Mouse (Mus musculus) spleen, postnatal 4 days (tissue): ENCODE measurements around the gene Spef2.
"Not testable (repeated sequence)": the region's sequence is repeated elsewhere in the genome, so short reads cannot be mapped to it uniquely, and the experiment has no call there.

ENCODE experiments used
- DNase-seq, 2 experiments: peaks; one replicate each; pipeline ENCODE4 v3.0.0; 2022; ENCODE audit warnings: low spot score in 2 of 2

Spef2 gene

GRCm38 (mm10) chr15:9668575-9668974, 80.1 kb downstream of the Spef2 start:
- DNase-seq = no peak

DNA sequence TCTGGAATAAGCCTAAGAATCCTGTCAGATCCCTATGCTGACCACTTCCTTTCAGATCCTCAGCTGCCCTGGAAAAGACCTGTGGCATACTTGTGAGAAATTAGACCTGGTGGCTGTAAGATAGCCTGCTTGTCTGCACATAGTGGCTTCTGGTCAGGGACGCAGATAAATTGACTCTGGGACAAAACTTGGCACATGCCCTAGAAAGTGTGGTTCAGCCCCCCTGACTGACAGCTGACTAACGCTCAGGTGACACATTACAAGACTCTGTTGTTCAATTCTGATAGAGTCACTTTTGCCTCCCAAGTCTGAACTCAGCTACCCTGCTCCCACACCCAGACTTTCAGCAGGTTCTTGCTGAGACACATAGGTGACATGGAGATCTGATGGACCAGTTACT, 83.7 kb downstream of the Spef2 start:
- DNase-seq = not testable (repeated sequence)

DNA sequence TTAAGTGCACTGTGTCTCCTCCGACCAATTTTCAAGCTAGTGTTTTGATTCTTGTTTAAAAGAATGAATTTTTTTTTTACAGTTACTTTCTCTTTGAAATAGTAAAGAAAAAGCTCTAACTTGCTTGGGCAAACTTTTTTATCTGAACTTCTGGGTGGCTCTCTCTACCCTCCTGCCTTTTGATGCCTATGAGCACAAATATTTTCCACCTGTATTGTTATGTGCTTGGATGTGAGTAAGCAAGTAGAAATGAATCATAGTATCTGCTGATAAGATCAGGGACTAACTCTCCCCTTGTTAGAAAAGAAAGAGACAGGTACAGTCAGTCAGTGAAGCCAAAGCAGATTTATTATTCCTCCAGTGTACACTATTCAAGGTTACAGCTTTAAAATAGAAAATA, 87.5 kb downstream of the Spef2 start:
- no peak for DNase-seq

GRCm38 (mm10) chr15:9634471-9634870, 114.2 kb downstream of the Spef2 start:
- no peak for DNase-seq

DNA sequence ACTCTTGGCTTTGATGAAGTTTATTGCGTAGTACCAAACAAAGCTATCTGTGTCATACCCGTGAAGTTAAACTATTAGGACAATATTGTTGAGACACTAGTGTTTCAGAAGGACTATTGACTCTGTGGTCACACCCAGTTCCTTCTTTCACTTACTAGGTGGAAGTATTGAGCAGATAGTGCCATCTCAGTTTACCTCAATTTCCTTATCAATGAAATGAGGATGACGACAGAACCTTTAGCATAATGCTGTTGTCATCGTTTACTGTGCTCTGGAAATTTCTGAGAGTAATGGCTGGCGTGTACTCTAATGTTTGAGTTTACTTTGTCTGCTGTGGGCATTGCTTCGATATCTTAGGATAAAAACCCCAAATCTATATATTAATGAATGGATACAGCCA, 117.0 kb downstream of the Spef2 start:
- no peak for DNase-seq

GRCm38 (mm10) chr15:9629660-9630059, 119.0 kb downstream of the Spef2 start:
- DNase-seq = no peak

- DNase-seq = no peak
Measured at GRCm38 (mm10) chr15:9624619-9625018, 124.0 kb downstream of the Spef2 start.

- DNase-seq = no peak
Measured at GRCm38 (mm10) chr15:9608177-9608576, 140.5 kb downstream of the Spef2 start.

GRCm38 (mm10) chr15:9600088-9600455, 148.6 kb downstream of the Spef2 start:
- no peak for DNase-seq

GRCm38 (mm10) chr15:9599382-9600087, 149.1 kb downstream of the Spef2 start:
- no peak for DNase-seq

- no peak for DNase-seq
Measured at GRCm38 (mm10) chr15:9596298-9597060, 152.2 kb downstream of the Spef2 start.

GRCm38 (mm10) chr15:9589939-9590338, 158.7 kb downstream of the Spef2 start:
- DNase-seq = no peak

DNA sequence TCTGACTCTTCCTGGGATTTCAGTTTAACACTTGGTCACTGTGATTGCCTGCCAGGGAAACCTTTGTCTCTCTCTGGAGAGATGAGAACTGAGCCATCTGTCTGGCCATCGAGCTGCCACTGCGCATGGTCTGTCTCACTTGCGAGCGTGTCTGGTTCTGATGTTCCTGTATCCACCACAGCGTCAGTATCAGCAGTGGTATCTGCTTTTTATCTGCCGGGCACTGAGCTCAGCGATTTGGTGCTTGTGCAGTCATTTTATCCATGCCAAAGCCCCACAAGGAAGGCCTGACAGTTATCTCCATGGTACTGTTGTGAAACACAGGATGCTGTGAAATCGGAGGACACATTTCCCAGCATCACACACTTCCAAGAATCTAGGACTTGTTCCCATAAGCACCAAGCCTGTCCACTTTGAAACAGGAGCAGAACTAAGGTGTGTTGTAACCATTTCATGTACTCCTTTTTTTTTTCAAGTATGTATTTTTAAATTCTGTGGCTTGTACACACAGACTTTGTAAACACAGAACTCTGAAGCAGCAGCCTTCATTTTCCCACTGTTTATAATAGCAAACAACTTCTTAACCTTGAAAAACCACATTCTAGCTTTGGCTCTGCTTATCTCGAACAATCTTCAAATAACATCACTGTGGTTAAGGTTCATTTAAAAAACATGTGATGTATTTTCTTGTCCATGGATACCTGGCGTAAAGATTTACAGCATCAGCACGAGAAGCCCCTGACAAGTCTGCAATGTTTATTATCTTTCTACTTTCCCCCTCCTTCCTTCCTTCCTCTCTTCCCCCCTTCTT, 168.0 kb downstream of the Spef2 start:
- no peak for DNase-seq

DNA sequence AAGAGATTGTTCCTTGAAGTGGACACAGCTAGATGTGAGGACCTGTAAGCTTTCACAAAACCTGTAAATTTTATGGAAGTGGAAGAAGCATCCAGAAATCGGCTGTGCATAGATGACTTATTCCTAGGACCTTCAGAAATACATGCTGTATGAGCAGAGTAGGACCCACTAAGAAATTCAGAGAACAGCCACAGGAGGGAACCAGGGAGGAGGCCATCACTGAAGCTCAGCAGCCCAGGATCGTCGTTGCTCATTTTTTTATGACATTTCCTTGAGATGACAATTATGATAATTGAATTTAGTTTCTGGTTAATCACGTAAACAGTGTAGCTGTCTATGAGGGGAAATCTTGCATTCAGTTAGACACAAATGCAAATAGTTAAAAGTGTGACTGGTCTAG, 171.4 kb downstream of the Spef2 start:
- DNase-seq = no peak

DNA sequence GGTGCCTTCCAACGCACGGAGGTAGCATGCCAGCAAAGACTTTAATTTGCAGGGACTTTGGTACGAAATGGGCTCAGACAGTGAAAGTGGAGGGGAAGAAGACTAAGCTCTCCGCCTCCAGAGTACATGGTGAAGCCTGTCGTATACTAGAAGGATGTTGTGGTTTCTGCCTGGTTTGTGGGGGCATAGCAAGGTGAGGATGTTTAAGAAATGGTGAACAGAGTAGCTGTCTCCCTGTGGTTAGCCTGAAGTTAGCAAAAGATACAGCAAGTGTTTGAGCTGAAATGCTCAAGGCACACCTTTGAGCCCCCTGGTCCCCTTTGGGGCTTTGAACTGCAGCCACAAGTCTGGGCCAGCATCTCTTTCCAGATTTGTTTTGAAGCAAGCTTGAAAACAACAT, 173.9 kb downstream of the Spef2 start:
- no peak for DNase-seq

DNA sequence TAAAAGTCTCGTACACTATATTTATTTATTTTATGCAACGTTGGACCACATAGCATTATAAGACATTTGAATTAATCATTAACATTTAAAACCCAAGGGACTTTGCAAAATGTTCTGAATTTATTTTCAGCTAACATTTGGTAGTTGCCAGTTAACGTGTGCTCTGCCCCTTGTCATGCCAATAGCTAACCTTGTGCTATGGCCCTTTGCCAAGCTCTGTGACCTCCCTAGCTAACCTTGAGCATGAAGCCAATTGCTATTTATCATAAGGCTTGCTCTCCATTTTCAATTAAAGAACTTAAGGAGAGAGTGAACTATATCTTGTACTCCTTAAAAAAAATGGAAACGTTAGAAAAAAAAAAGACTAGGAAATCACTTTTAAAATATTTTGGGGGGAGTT, 175.3 kb downstream of the Spef2 start:
- no peak for DNase-seq

- no peak for DNase-seq
Measured at GRCm38 (mm10) chr15:9572664-9573063, 176.0 kb downstream of the Spef2 start.

DNA sequence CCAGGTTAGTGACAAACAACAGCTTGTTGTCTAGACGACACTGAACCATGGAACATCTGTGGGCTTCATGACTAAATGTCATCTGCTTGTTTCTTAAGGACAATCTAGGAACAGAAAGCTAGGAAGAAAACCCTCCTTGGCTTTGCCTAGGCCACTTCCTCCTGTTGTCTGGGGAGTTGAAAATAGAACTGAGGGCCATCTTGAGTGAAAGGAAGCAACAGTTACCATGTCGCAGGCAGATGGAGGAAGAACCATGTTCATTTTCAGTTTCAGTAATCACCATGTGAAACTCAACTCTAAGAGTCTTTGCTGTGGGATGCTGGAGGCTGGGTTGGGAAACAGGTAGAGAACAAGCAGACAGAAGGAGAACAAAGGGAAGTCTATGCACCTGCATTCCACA, 176.8 kb downstream of the Spef2 start:
- DNase-seq = no peak

DNA sequence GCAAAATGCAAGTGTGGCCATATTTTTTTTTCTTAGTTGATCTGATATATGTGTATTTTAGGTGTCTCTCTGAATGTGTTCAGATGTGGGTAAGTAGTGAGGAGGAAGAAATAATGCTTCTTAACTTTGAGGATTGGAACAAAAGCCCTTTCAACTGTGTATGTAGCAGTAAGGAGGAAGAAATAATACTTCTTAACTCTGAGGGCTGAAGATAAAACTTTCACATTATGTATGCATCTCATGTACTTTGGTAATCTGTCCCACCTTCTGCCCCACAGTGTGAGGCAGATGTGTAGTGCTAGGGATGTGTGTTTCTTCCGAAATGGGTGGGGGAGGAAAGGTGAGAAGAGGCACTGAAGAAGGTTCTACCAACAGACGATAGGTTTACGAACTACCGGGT, 181.4 kb downstream of the Spef2 start:
- no peak for DNase-seq

DNA sequence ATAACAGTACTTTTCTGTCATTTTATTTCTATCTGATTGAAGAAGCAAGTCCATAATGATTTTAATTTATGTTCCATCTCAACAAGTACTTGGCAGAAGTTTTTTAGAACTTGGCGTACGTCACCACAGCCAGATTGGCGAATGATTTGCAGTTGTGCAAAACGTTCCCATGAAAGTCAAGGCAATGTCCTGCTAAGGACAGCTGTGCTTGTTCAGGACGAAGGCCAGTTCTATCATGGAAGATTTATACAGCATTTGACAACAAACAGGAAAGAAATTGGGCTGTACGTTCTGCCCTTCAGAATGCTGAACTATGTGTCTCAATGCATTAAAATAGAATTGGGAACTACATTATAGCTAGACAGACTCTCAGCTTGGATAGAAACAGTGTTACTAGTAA, 183.3 kb downstream of the Spef2 start:
- no peak for DNase-seq

GRCm38 (mm10) chr15:9564156-9564555, 184.5 kb downstream of the Spef2 start:
- DNase-seq = no peak

DNA sequence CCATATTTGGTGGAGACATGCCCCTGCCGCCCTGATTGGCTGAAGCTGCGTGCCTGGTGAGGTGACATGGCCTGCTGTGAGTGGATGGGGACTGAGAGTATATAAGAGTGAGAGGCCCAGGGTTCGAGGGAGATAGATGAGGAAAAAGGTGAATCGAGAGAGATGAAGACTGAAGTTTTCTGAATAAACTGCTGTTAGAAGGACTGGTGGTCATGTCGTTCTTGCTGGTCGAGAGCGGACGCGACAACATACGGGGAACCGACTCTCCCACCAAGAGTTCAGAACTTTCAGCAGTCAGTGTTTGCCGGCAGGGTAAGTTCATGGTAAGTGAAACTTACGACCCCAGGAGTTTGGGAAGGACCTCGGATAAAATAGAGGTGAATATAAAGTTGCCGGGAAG, 191.4 kb downstream of the Spef2 start:
- not testable (repeated sequence) for DNase-seq

DNA sequence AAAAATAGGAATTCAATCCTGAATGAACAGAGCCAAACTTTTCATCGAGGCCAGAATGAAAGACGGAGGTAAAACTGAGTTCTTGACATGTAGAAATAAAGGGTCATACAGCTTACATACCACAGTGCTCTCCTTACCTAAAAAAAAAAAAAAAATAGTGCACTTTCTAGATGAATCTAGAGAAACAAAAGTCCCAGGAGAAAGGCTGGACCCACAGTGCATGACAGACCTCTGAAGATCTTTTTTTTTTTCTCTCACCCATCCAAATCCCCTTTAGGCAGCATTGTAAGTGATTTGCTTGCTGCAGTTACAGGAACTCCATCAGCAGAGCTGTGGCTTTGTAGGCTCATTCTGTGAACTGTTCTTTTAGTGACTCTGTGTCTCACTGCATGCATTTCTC, 199.7 kb downstream of the Spef2 start:
- no peak for DNase-seq
